Mouse (Mus musculus) spleen, adult 2 months (tissue): ENCODE data around the gene Wdr82.

Experiments
- CTCF ChIP-seq: fragments of 200-500 bp; IDR thresholded peaks from 2 replicates; pipeline ENCODE4 v1.5.1; 2011; ENCODE audit warnings: mild to moderate bottlenecking, inconsistent platforms; ENCODE audit not compliant: insufficient read depth, insufficient read length, insufficient replicate concordance; ENCODE audit errors: extremely low read depth
- POLR2A ChIP-seq: fragments of 200-500 bp; IDR thresholded peaks from 2 replicates; pipeline ENCODE4 v1.6.1; 2011; ENCODE audit warnings: low read depth, low read length, inconsistent platforms

- no peak for TF ChIP-seq POLR2A
- TF ChIP-seq CTCF: no peak
These were observed 40.3 kb downstream of the Wdr82 start for GRCm38 (mm10) chr9:106210853-106211609.
